Mouse (Mus musculus) liver, postnatal 0 days (tissue): Measurements from ENCODE around the gene Cfap161.

Source experiments
- CTCF ChIP-seq: sonication (generic); IDR thresholded peaks from 2 replicates; pipeline ENCODE4 v1.5.1; 2016; ENCODE audit warnings: antibody characterized with exemption, low read depth
- EP300 ChIP-seq: IDR thresholded peaks from 2 replicates; pipeline ENCODE4 v1.6.1; 2016; ENCODE audit warnings: antibody characterized with exemption, low read depth, mild to moderate bottlenecking

DNA sequence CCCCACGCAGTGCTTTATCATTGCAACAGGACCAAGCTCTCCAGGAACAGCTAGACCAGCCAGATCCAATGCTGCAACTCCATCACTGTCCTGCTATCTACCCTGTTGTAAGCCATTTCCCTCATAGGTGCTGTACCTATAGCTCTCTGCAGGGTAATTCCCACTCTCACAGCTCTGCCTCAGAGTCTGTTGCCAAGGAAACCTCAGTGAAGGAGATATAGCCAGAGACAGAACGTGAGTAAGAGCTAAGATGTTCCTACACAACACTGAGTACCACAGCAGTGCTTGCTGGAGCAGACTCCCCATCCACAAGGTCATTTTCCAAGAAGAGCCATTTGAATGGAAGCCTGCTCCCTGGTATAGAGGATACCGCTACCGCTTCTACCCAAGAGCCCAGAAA lies 50.4 kb downstream of the Cfap161 start:
- no peak for TF ChIP-seq EP300
- TF ChIP-seq CTCF: no peak
